Mouse (Mus musculus) fibroblast of lung, adult 2 months (primary cell): ENCODE measurements at regions not wholly inside any gene's neighbourhood (a gene's known extent, or its start where the extent isn't known, plus 50 kb on each side); places are given as distances from the start of the nearest gene placed in this dataset.
A peak's percentile ranks its signal among the peaks of the same experiment; 100 is the strongest.

ENCODE experiments used
- DNase-seq: peaks from one replicate; pipeline ENCODE4 v3.0.0-alpha.2; 2011; ENCODE audit warnings: low read depth

GRCm38 (mm10) chr6:76825953-76826352 is 328.4 kb upstream of the Gm9008 start:
- DNase-seq: no peak

- DNase-seq: no peak
These were observed 305.4 kb upstream of the Gm9008 start for GRCm38 (mm10) chr6:76802969-76803368.

GRCm38 (mm10) chr6:76780168-76780567 is 282.6 kb upstream of the Gm9008 start:
- no peak for DNase-seq

- no peak for DNase-seq
These were observed 280.6 kb upstream of the Gm9008 start for GRCm38 (mm10) chr6:76778201-76778600.

GRCm38 (mm10) chr6:76777080-76777479 is 279.5 kb upstream of the Gm9008 start:
- DNase-seq: no peak

GRCm38 (mm10) chr6:76763852-76764251 is 266.3 kb upstream of the Gm9008 start:
- DNase-seq: no peak

GRCm38 (mm10) chr6:76754867-76755266 is 257.3 kb upstream of the Gm9008 start:
- peak; percentile 14 for DNase-seq
